Mouse (Mus musculus): ENCODE data around the gene Epn1.

DNA sequence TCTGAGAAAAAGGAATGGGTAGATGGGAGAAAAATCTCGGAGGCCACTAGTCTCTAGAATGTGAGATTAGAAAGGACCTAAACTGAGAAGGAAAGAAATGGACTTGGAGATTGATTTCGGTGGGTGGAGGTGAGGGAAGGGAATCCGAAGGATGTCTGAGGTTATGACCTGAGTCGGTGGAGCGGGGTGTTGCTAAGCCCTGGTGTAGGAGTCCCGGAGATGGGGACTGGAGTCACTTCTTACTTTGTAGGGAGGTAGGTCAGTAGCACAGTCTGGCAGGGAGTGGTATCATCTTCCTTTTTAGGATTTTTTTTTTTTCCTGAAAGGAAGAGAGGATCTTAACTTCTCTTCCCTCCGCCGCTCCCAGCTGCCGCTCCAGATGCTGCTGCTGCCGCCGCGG, 27.6 kb upstream of the Epn1 start:
- TF ChIP-seq CTCF (IDR thresholded peaks at IDR 0.05; ENCODE audit: control insufficient read depth, insufficient read depth, insufficient read length) (no peak), USF1 (IDR thresholded peaks at IDR 0.05; ENCODE audit: low read depth) (no peak), MYOG (IDR thresholded peaks at IDR 0.05; ENCODE audit: control insufficient read depth, extremely low read depth, insufficient read length) (no peak), MYOD1 (IDR thresholded peaks at IDR 0.05; ENCODE audit: control insufficient read depth, insufficient read length, low read depth) (no peak), CEBPB (IDR thresholded peaks at IDR 0.05; ENCODE audit: low read depth) (no peak)
